In genomic region chr11:11521908-11522441, GRCm38 (mm10) we compare ENCODE assay signal across 14 mouse cellular contexts. TPM values are rescaled to one million over a fixed set of nuclear protein-coding genes. Genes with fewer than 3 reads are reported as not detected.
DNase-seq lines count a peak whose midpoint lies in the region; ATAC-seq and TF ChIP-seq lines count a peak whose summit lies in the region.
"Had no signal": no experiment of that assay in that cellular context is flagged by ENCODE, and none has a peak within 500 bp of the region (broad histone marks: within the 10 kb centered on the region; RNA-seq: fewer than 3 reads in every experiment).

No protein-coding gene starts in this region.

- H3K4me1 ChIP-seq in kidney, adult 2 months (ENCODE audit: control insufficient read depth, insufficient read depth, low read length) = no peaks in the 10 kb centered on the region
- H3K4me1 ChIP-seq: neural tube, embryonic 15.5 days had no signal

- TF ChIP-seq CTCF in kidney, adult 2 months (conservative IDR thresholded peaks at IDR 0.05; ENCODE audit: insufficient read depth, insufficient read length, low read depth, low read length) = no peak
- TF ChIP-seq CTCF in gastrocnemius, adult 2 months (IDR thresholded peaks at IDR 0.05) = no peak

- H3K27me3 ChIP-seq in kidney, adult 2 months (replicated peaks; ENCODE audit: control insufficient read depth, insufficient read depth, low read length) = no peaks in the 10 kb centered on the region; the same call in 1 of the 2 replicates
- H3K27me3 ChIP-seq: neural tube, embryonic 15.5 days had no signal

- H3K27ac ChIP-seq in kidney, adult 2 months (ENCODE audit: insufficient read depth, low read depth, low read length) = no peak overlapping the region
- no peak overlapping the region for H3K27ac ChIP-seq in gastrocnemius, adult 2 months
- H3K27ac ChIP-seq: neural tube, embryonic 15.5 days had no signal

- no peaks in the 10 kb centered on the region for H3K36me3 ChIP-seq in kidney, adult 2 months (ENCODE audit: control insufficient read depth, insufficient read depth, low read length)
- H3K36me3 ChIP-seq: neural tube, embryonic 15.5 days had no signal

- no peak for TF ChIP-seq POLR2A in kidney, adult 2 months (IDR thresholded peaks at IDR 0.05; ENCODE audit: low read depth, low read length)

- peak; percentile 39 for DNase-seq in lung, postnatal 25 days (ENCODE audit: low spot score)
- no peak for DNase-seq in lung, postnatal 14 days
- no peak for DNase-seq in cerebellum, adult 9-11 months
- no peak for DNase-seq in kidney, adult 2 months
- DNase-seq in embryo, embryonic 9.5 days (ENCODE audit: extremely low spot score) = no peak
- DNase-seq in gastrocnemius, adult 2 months = no peak
- DNase-seq: adrenal gland, postnatal 14 days; cerebellum, postnatal 25 days; heart, postnatal 10 days; kidney, adult 18-20 months had no signal

- ATAC-seq in inflammation-experienced regulatory T-cells, adult 6 months = peak; percentile 87
- peak; percentile 83 for ATAC-seq in neutrophil, adult 5-6 weeks (ENCODE audit: extremely low read depth, insufficient number of reproducible peaks, low FRiP score, poor library complexity, severe bottlenecking)
- ATAC-seq: forebrain, embryonic 14.5 days had no signal

- intact Hi-C loops in gastrocnemius, adult 2 months (cut with DNase I) = no loop called here

- H3K4me3 ChIP-seq in kidney, adult 2 months (ENCODE audit: insufficient read depth, low read depth, low read length) = no peak overlapping the region
- no peak overlapping the region for H3K4me3 ChIP-seq in gastrocnemius, adult 2 months
- H3K4me3 ChIP-seq: neural tube, embryonic 15.5 days had no signal

- WGBS in kidney, adult 2 months = 70% methylated on average over 5 of the region's 5 CpGs

RNA-seq across cellular contexts. Expression of gene Zpbp, which starts 59.8 kb away (rescaled TPM):
- under 1 TPM in 2 of 3 experiments, not detected in 1; 0.47 to 0.63 TPM for polyA plus RNA-seq in inflammation-experienced regulatory T-cells, adult 6 months (2017; shearing (Covaris generic))
- total RNA-seq in neutrophil, adult 5-6 weeks (2017) = 0.70 and 1.4 TPM in 2 replicates
- 0.17 and 0.18 TPM in 2 replicates for polyA plus RNA-seq in kidney, adult 2 months (2012; rRNA removed)
- under 1 TPM; 0.06 to 0.08 TPM for total RNA-seq in gastrocnemius, adult 2 months (2021)
